Mouse (Mus musculus) B cell, adult 62 days (primary cell): ENCODE results near the gene Rad51ap1. TPM values are rescaled to one million over a fixed set of nuclear protein-coding genes. Genes with fewer than 3 reads are reported as not detected.

Experiments
- total RNA-seq: library from RNA; stranded (reverse); gene quantifications from 4 replicates; pipeline ENCODE4 v1.2.4, GENCODE M21; 2023

Gene Rad51ap1
- 1.8 to 4.1 TPM (median 3.0 TPM) in 4 replicates for total RNA-seq

GRCm38 (mm10) chr6:126939487-126940171 is at the start of gene Rad51ap1, which contains the start of gene D6Wsu163e:
Gene Rad51ap1, minus strand, starts transcription at chr6:126939587.
Gene D6Wsu163e, plus strand, starts transcription at chr6:126939962.

DNA sequence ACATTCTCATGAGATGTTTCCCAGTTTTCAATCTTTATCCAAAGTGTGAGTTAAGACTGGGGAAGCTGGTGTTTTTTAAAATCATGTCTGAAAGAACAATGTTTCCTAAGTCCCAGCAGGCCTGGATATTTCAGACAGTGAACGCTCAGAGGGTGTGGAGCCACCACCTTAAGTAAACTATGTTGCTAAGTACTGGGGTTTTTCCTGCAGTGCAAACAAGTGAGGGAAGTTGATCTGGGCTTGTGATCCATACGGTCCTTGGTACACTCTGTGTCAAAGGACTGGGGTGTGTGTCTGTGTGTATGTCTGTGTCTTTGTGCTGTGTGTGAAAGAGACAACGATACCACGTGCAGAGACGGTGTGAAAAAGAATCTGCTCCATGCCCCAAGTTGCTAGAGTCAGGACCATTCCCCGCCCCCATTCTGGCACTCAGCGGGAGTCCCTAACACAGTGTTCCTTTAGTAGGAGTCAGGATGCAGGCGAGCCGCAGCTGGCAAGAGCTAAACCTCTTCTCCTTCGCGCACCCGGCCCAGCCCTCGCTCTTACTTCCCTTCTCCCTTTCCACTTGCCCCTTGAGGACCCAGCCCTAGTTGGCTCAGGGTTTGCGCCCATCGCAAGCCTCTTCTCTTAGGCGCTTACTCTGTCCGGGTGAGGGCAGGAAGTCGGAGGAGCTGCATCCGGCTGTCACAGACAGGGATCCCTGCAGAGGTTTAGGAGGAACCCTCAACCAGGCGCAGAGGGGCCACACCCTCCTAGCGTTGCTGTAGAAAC is 18.1 kb downstream of the Rad51ap1 start, which contains the start of gene Dyrk4:
Gene Dyrk4, minus strand, starts transcription at position 729 of the 771 bp plus-strand sequence.

Other genes with a start within 250 kb of the Rad51ap1 start
- gene Kcna6, start 198.9 kb downstream of the Rad51ap1 start, total RNA-seq: not detected in 4 replicates
- gene Ndufa9, start 90.5 kb downstream of the Rad51ap1 start, total RNA-seq: 46.5 to 57.6 TPM (median 50.9 TPM) in 4 replicates
- gene Akap3, start 86.5 kb downstream of the Rad51ap1 start, total RNA-seq: not detected in 4 replicates
- gene Dyrk4, start 17.7 kb downstream of the Rad51ap1 start, total RNA-seq: 0.58 to 1.4 TPM (median 1.1 TPM) in 4 replicates
- gene D6Wsu163e, start 375 bp upstream of the Rad51ap1 start, total RNA-seq: 37.3 to 43.4 TPM (median 38.8 TPM) in 4 replicates
- not detected in 4 replicates for gene Fgf6, start 76.0 kb upstream of the Rad51ap1 start, total RNA-seq
- gene Fgf23, start 133.3 kb upstream of the Rad51ap1 start, total RNA-seq: not detected in 4 replicates
- gene Tigar, start 170.0 kb upstream of the Rad51ap1 start, total RNA-seq: 7.6 to 13.2 TPM (median 9.5 TPM) in 4 replicates
- 66.9 to 100 TPM (median 71.1 TPM) in 4 replicates for gene Ccnd2, start 212.6 kb upstream of the Rad51ap1 start, total RNA-seq